Mouse (Mus musculus) left cerebral cortex, adult 2 months (tissue): ENCODE results near the gene Lkaaear1. TPM values are rescaled to one million over a fixed set of nuclear protein-coding genes. Genes with fewer than 3 reads are reported as not detected.

Experiments
- DNase-seq, 2 experiments: peaks; one replicate each; pipeline ENCODE4 v3.0.0; 2021 to 2022; ENCODE audit warnings: low spot score in 2 of 2, mixed read lengths in 1 of 2; ENCODE audit errors: extremely low spot score in 1 of 2
- H3K27ac ChIP-seq: fragments of 200-600 bp; 2 replicates; pipeline ENCODE4 v1.8.1; 2022
- H3K4me3 ChIP-seq: fragments of 200-600 bp; 2 replicates; pipeline ENCODE4 v1.8.1; 2022
- CTCF ChIP-seq: fragments of 200-600 bp; IDR thresholded peaks from 2 replicates; pipeline ENCODE4 v1.8.1; 2022; ENCODE audit warnings: antibody characterized with exemption, mild to moderate bottlenecking, moderate library complexity
- intact Hi-C: fragments of 180-260 bp; cut with DNase I; formaldehyde crosslinking; loops from one replicate; pipeline ENCODE4 v1.15.1; 2025
- total RNA-seq, 2 experiments: library from RNA; stranded (reverse); gene quantifications; 2 replicates each; pipeline ENCODE4 v1.2.3; 2021

Gene Lkaaear1
- total RNA-seq, 2 experiments from 2014 or later, result not detected

- no peak for TF ChIP-seq CTCF
- intact Hi-C loops, result no loop called here
- Histone ChIP-seq H3K27ac (peak overlapping the region; percentile 96), H3K4me3 (peak overlapping the region; percentile 95)
- DNase-seq, result peak in 1 of 2 experiments; percentile 42
Measured at GRCm38 (mm10) chr2:181680716-181681117, 17.5 kb downstream of the Lkaaear1 start.

- intact Hi-C loops, result loop anchor here (5.0 kb wide), 1 partner anchor 78 kb away; no protein-coding TSS in a partner anchor
- TF ChIP-seq CTCF, result peak; percentile 42
- H3K4me3 ChIP-seq, result peak within 1 kb of the TSS; percentile 95
- peak within 1 kb of the TSS; percentile 96 for H3K27ac ChIP-seq
- DNase-seq, result peak; percentile 72 to 73
Measured at GRCm38 (mm10) chr2:181679951-181680715, 18.1 kb downstream of the Lkaaear1 start, which contains the start of gene Tcea2. Tcea2 (plus strand) TSS chr2:181680310.

- no peak overlapping the region for H3K4me3 ChIP-seq
- peak; percentile 99 for TF ChIP-seq CTCF
- H3K27ac ChIP-seq, result peak overlapping the region; percentile 96
- intact Hi-C loops, result loop anchor here (1.0 to 5.0 kb wide), 2 partner anchors 19 to 76 kb away; no protein-coding TSS in a partner anchor
- peak; percentile 64 to 79 for DNase-seq
Measured at GRCm38 (mm10) chr2:181678780-181679179, 19.5 kb downstream of the Lkaaear1 start.

- intact Hi-C loops, result loop anchor here (1.0 to 5.0 kb wide), 2 partner anchors 18 to 75 kb away; no protein-coding TSS in a partner anchor
- Histone ChIP-seq H3K27ac (peak overlapping the region; percentile 70), H3K4me3 (no peak overlapping the region)
- TF ChIP-seq CTCF, result no peak
- no peak for DNase-seq
Measured at GRCm38 (mm10) chr2:181677755-181678098, 20.5 kb downstream of the Lkaaear1 start.

GRCm38 (mm10) chr2:181677096-181677754 lies 21.0 kb downstream of the Lkaaear1 start:
- peak; percentile 38 for TF ChIP-seq CTCF
- no peak overlapping the region for H3K4me3 ChIP-seq
- intact Hi-C loops, result loop anchor here (5.0 kb wide), 1 partner anchor 75 kb away; no protein-coding TSS in a partner anchor
- H3K27ac ChIP-seq, result peak overlapping the region; percentile 76
- no peak for DNase-seq

- Histone ChIP-seq H3K27ac (peak overlapping the region; percentile 76), H3K4me3 (no peak overlapping the region)
- peak; percentile 33 for TF ChIP-seq CTCF
- no peak for DNase-seq
- intact Hi-C loops, result loop anchor here (5.0 kb wide), 1 partner anchor 74 kb away; no protein-coding TSS in a partner anchor
Measured at GRCm38 (mm10) chr2:181676424-181676823, 21.8 kb downstream of the Lkaaear1 start.

- peak in 1 of 2 experiments; percentile 46 for DNase-seq
- H3K27ac ChIP-seq, result peak overlapping the region; percentile 76
- intact Hi-C loops, result loop anchor here (5.0 kb wide), 1 partner anchor 73 kb away; no protein-coding TSS in a partner anchor
- no peak; the same call in 1 of the 2 replicates for TF ChIP-seq CTCF
- H3K4me3 ChIP-seq, result no peak overlapping the region
Measured at GRCm38 (mm10) chr2:181675454-181675853, 22.8 kb downstream of the Lkaaear1 start.

- no peak overlapping the region for H3K4me3 ChIP-seq
- intact Hi-C loops, result loop anchor here (5.0 kb wide), 1 partner anchor 73 kb away; no protein-coding TSS in a partner anchor
- H3K27ac ChIP-seq, result peak overlapping the region; percentile 45; the same call in 1 of the 2 replicates
- no peak for DNase-seq
- no peak for TF ChIP-seq CTCF
Measured at GRCm38 (mm10) chr2:181674934-181675333, 23.3 kb downstream of the Lkaaear1 start.

- no peak for DNase-seq
- intact Hi-C loops, result no loop called here
- TF ChIP-seq CTCF, result no peak
- H3K4me3 ChIP-seq, result no peak overlapping the region
- H3K27ac ChIP-seq, result no peak overlapping the region
Measured at GRCm38 (mm10) chr2:181673501-181673900, 24.7 kb downstream of the Lkaaear1 start.

- DNase-seq, result no peak
- TF ChIP-seq CTCF, result no peak
- Histone ChIP-seq H3K27ac (no peak overlapping the region), H3K4me3 (peak overlapping the region; percentile 40)
- intact Hi-C loops, result no loop called here
Measured at GRCm38 (mm10) chr2:181671984-181672383, 26.3 kb downstream of the Lkaaear1 start.

GRCm38 (mm10) chr2:181671326-181671725 lies 26.9 kb downstream of the Lkaaear1 start, which contains the start of gene Sox18:
Sox18 (minus strand) TSS chr2:181671640.
- Histone ChIP-seq H3K4me3 (peak within 1 kb of the TSS; percentile 40), H3K27ac (peak within 1 kb of the TSS; percentile 59)
- no peak for TF ChIP-seq CTCF
- DNase-seq, result peak in 1 of 2 experiments; percentile 43
- intact Hi-C loops, result no loop called here

GRCm38 (mm10) chr2:181670913-181671311 lies 27.3 kb downstream of the Lkaaear1 start:
- DNase-seq, result no peak
- Histone ChIP-seq H3K27ac (peak overlapping the region; percentile 59), H3K4me3 (peak overlapping the region; percentile 40)
- TF ChIP-seq CTCF, result no peak
- intact Hi-C loops, result no loop called here
